Mouse (Mus musculus): ENCODE results near the gene Syt16. TPM values are rescaled to one million over a fixed set of nuclear protein-coding genes. Genes with fewer than 3 reads are reported as not detected.

Syt16 gene
- polyA plus RNA-seq, 1 experiment from 2014 or later, result 0.24 TPM

GRCm38 (mm10) chr12:74232845-74233244, 235.4 kb downstream of the Syt16 start:
- no peak overlapping the region for H3K9ac ChIP-seq
- no peaks in the 10 kb centered on the region for H3K9me3 ChIP-seq (replicated peaks)
- WGBS, result 73% methylated on average over 1 of the region's 1 CpGs
- no peaks in the 10 kb centered on the region for H3K27me3 ChIP-seq
- no peaks in the 10 kb centered on the region for H3K36me3 ChIP-seq
- H3K4me3 ChIP-seq, result no peak overlapping the region
- H3K4me1 ChIP-seq (replicated peaks), result no peaks in the 10 kb centered on the region
- ATAC-seq (replicated peaks; ENCODE audit: insufficient number of reproducible peaks, insufficient read depth, low FRiP score, low read depth), result no peak
- H3K27ac ChIP-seq, result no peak overlapping the region
- no peak overlapping the region for H3K4me2 ChIP-seq

- H3K4me2 ChIP-seq, result no peak overlapping the region
- no peak overlapping the region for H3K9ac ChIP-seq
- no peaks in the 10 kb centered on the region for H3K27me3 ChIP-seq
- H3K4me3 ChIP-seq, result no peak overlapping the region
- no peaks in the 10 kb centered on the region for H3K4me1 ChIP-seq (replicated peaks)
- 80% methylated on average over 8 of the region's 8 CpGs for WGBS
- H3K36me3 ChIP-seq, result no peaks in the 10 kb centered on the region
- ATAC-seq (replicated peaks; ENCODE audit: insufficient number of reproducible peaks, insufficient read depth, low FRiP score, low read depth), result no peak
- H3K27ac ChIP-seq, result no peak overlapping the region
- H3K9me3 ChIP-seq (replicated peaks), result no peaks in the 10 kb centered on the region
Observed at GRCm38 (mm10) chr12:74236191-74236590, 238.7 kb downstream of the Syt16 start.

- no peak overlapping the region for H3K4me2 ChIP-seq
Observed at GRCm38 (mm10) chr12:74238056-74238455, 240.6 kb downstream of the Syt16 start.

GRCm38 (mm10) chr12:74238806-74239205, 241.3 kb downstream of the Syt16 start:
- H3K4me3 ChIP-seq, result no peak overlapping the region
- H3K27me3 ChIP-seq, result no peaks in the 10 kb centered on the region
- H3K4me2 ChIP-seq, result no peak overlapping the region
- H3K4me1 ChIP-seq (replicated peaks), result no peaks in the 10 kb centered on the region
- no peak overlapping the region for H3K27ac ChIP-seq
- H3K36me3 ChIP-seq, result no peaks in the 10 kb centered on the region
- H3K9me3 ChIP-seq (replicated peaks), result no peaks in the 10 kb centered on the region
- no peak overlapping the region for H3K9ac ChIP-seq
- ATAC-seq (replicated peaks; ENCODE audit: insufficient number of reproducible peaks, insufficient read depth, low FRiP score, low read depth), result no peak
- WGBS, result 44% methylated on average over 2 of the region's 2 CpGs

More at GRCm38 (mm10) chr12:74238056-74238455, 240.6 kb downstream of the Syt16 start:
- no peak overlapping the region for H3K27ac ChIP-seq
- no peak overlapping the region for H3K4me3 ChIP-seq
- no peaks in the 10 kb centered on the region for H3K27me3 ChIP-seq
- no peaks in the 10 kb centered on the region for H3K4me1 ChIP-seq (replicated peaks)
- H3K9ac ChIP-seq, result no peak overlapping the region
- no peaks in the 10 kb centered on the region for H3K9me3 ChIP-seq (replicated peaks)
- 67% methylated on average over 7 of the region's 7 CpGs for WGBS
- ATAC-seq (replicated peaks; ENCODE audit: insufficient number of reproducible peaks, insufficient read depth, low FRiP score, low read depth), result no peak
- H3K36me3 ChIP-seq, result no peaks in the 10 kb centered on the region

GRCm38 (mm10) chr12:74264846-74265245, 267.4 kb downstream of the Syt16 start:
- Histone ChIP-seq H3K27ac (no peak overlapping the region), H3K4me3 (no peak overlapping the region), H3K9me3 (replicated peaks) (no peaks in the 10 kb centered on the region), H3K36me3 (no peaks in the 10 kb centered on the region), H3K4me2 (no peak overlapping the region), H3K4me1 (replicated peaks) (no peaks in the 10 kb centered on the region), H3K27me3 (no peaks in the 10 kb centered on the region), H3K9ac (no peak overlapping the region)
- no peak for ATAC-seq (replicated peaks; ENCODE audit: insufficient number of reproducible peaks, insufficient read depth, low FRiP score, low read depth)
- WGBS, result 47% methylated on average over 3 of the region's 3 CpGs

- no peaks in the 10 kb centered on the region for H3K27me3 ChIP-seq
- H3K36me3 ChIP-seq, result no peaks in the 10 kb centered on the region
- H3K9ac ChIP-seq, result no peak overlapping the region
- 84% methylated on average over 4 of the region's 4 CpGs for WGBS
- no peaks in the 10 kb centered on the region for H3K9me3 ChIP-seq (replicated peaks)
- no peaks in the 10 kb centered on the region for H3K4me1 ChIP-seq (replicated peaks)
- no peak for ATAC-seq (replicated peaks; ENCODE audit: insufficient number of reproducible peaks, insufficient read depth, low FRiP score, low read depth)
- no peak overlapping the region for H3K4me3 ChIP-seq
- no peak overlapping the region for H3K4me2 ChIP-seq
- H3K27ac ChIP-seq, result no peak overlapping the region
Observed at GRCm38 (mm10) chr12:74267049-74267448, 269.6 kb downstream of the Syt16 start.

GRCm38 (mm10) chr12:74268644-74269285, 271.3 kb downstream of the Syt16 start:
- WGBS, result 82% methylated on average over 15 of the region's 15 CpGs
- Histone ChIP-seq H3K4me2 (no peak overlapping the region), H3K4me1 (replicated peaks) (no peaks in the 10 kb centered on the region), H3K4me3 (no peak overlapping the region), H3K27ac (no peak overlapping the region), H3K9ac (no peak overlapping the region), H3K27me3 (no peaks in the 10 kb centered on the region), H3K9me3 (replicated peaks) (no peaks in the 10 kb centered on the region), H3K36me3 (no peaks in the 10 kb centered on the region)
- no peak for ATAC-seq (replicated peaks; ENCODE audit: insufficient number of reproducible peaks, insufficient read depth, low FRiP score, low read depth)

GRCm38 (mm10) chr12:74272545-74272944, 275.1 kb downstream of the Syt16 start:
- Histone ChIP-seq H3K27me3 (no peaks in the 10 kb centered on the region), H3K4me1 (replicated peaks) (no peaks in the 10 kb centered on the region), H3K4me3 (no peak overlapping the region), H3K27ac (no peak overlapping the region), H3K36me3 (no peaks in the 10 kb centered on the region), H3K9me3 (replicated peaks) (no peaks in the 10 kb centered on the region), H3K4me2 (no peak overlapping the region), H3K9ac (no peak overlapping the region)
- WGBS, result 83% methylated on average over 17 of the region's 17 CpGs
- ATAC-seq (replicated peaks; ENCODE audit: insufficient number of reproducible peaks, insufficient read depth, low FRiP score, low read depth), result no peak

- Histone ChIP-seq H3K9ac (no peak overlapping the region), H3K9me3 (replicated peaks) (no peaks in the 10 kb centered on the region), H3K27me3 (0 out of 2 replicates have a peak, but pooled peaks cover 5% of the 10 kb centered on the region), H3K4me1 (replicated peaks) (no peaks in the 10 kb centered on the region), H3K4me2 (no peak overlapping the region), H3K4me3 (no peak overlapping the region), H3K27ac (no peak overlapping the region), H3K36me3 (no peaks in the 10 kb centered on the region)
- WGBS, result 56% methylated on average over 5 of the region's 5 CpGs
- no peak for ATAC-seq (replicated peaks; ENCODE audit: insufficient number of reproducible peaks, insufficient read depth, low FRiP score, low read depth)
Observed at GRCm38 (mm10) chr12:74277265-74277664, 279.8 kb downstream of the Syt16 start.

- H3K36me3 ChIP-seq, result no peaks in the 10 kb centered on the region
- no peak overlapping the region for H3K4me3 ChIP-seq
- H3K9me3 ChIP-seq (replicated peaks), result no peaks in the 10 kb centered on the region
- no peak overlapping the region for H3K9ac ChIP-seq
- no peak overlapping the region for H3K27ac ChIP-seq
- 56% methylated on average over 4 of the region's 4 CpGs for WGBS
- H3K4me1 ChIP-seq (replicated peaks), result peaks cover 10% of the 10 kb centered on the region
- ATAC-seq (replicated peaks; ENCODE audit: insufficient number of reproducible peaks, insufficient read depth, low FRiP score, low read depth), result no peak
- no peak overlapping the region for H3K4me2 ChIP-seq
- peaks cover 37% of the 10 kb centered on the region for H3K27me3 ChIP-seq
Observed at GRCm38 (mm10) chr12:74281403-74281802, 283.9 kb downstream of the Syt16 start.

- no peak overlapping the region for H3K27ac ChIP-seq
- ATAC-seq (replicated peaks; ENCODE audit: insufficient number of reproducible peaks, insufficient read depth, low FRiP score, low read depth), result no peak
- peaks cover 10% of the 10 kb centered on the region for H3K4me1 ChIP-seq (replicated peaks)
- H3K4me2 ChIP-seq, result no peak overlapping the region
- H3K9me3 ChIP-seq (replicated peaks), result no peaks in the 10 kb centered on the region
- no peak overlapping the region for H3K4me3 ChIP-seq
- no peaks in the 10 kb centered on the region for H3K36me3 ChIP-seq
- peaks cover 49% of the 10 kb centered on the region for H3K27me3 ChIP-seq
- H3K9ac ChIP-seq, result no peak overlapping the region
- WGBS, result 74% methylated on average over 1 of the region's 1 CpGs
Observed at GRCm38 (mm10) chr12:74282846-74283245, 285.4 kb downstream of the Syt16 start.

- no peak overlapping the region; the same call in 1 of the 2 replicates for H3K9ac ChIP-seq
- ATAC-seq (replicated peaks; ENCODE audit: insufficient number of reproducible peaks, insufficient read depth, low FRiP score, low read depth), result peak; percentile 93
Observed at GRCm38 (mm10) chr12:74284020-74284684, 286.7 kb downstream of the Syt16 start.

More at GRCm38 (mm10) chr12:74284020-74284684, 286.7 kb downstream of the Syt16 start:
- Histone ChIP-seq H3K36me3 (no peaks in the 10 kb centered on the region), H3K4me3 (peak overlapping the region; percentile 49), H3K27me3 (peaks cover 51% of the 10 kb centered on the region), H3K4me2 (peak overlapping the region; percentile 85), H3K4me1 (replicated peaks) (peaks cover 10% of the 10 kb centered on the region), H3K27ac (no peak overlapping the region), H3K9me3 (replicated peaks) (no peaks in the 10 kb centered on the region)
- WGBS, result under 1% methylated on average over 48 of the region's 49 CpGs

Measured in heart, embryonic 15.5 days (tissue).